Mouse (Mus musculus) megakaryocyte, embryonic 14.5 days (primary cell): ENCODE measurements around the gene Olfr781.

Experiments used
- FLI1 ChIP-seq: IDR thresholded peaks from 2 replicates; pipeline ENCODE4 v1.6.1; 2012; ENCODE audit warnings: low read length, inconsistent platforms, mixed read lengths
- GATA1 ChIP-seq: IDR thresholded peaks from 3 replicates; pipeline ENCODE4 v1.6.1; 2012; ENCODE audit warnings: mixed read lengths, low read length, inconsistent platforms, borderline replicate concordance

- TF ChIP-seq GATA1, result no peak
- TF ChIP-seq FLI1, result no peak
Observed at GRCm38 (mm10) chr10:129357307-129357706, 28.7 kb downstream of the Olfr781 start.
